Mouse (Mus musculus) brown adipose tissue, adult 24 weeks (tissue): ENCODE data around the gene Cnfn. TPM values are rescaled to one million over a fixed set of nuclear protein-coding genes. Genes with fewer than 3 reads are reported as not detected.
A peak's percentile ranks its signal among the peaks of the same experiment; 100 is the strongest.

Experiments
- H3K27ac ChIP-seq: fragments of 200-500 bp; replicated peaks from 2 replicates; pipeline ENCODE4 v1.5.1; 2012; ENCODE audit warnings: low read depth, mild to moderate bottlenecking, low read length
- H3K4me1 ChIP-seq: fragments of 200-500 bp; 2 replicates; pipeline ENCODE4 v1.6.1; 2012; ENCODE audit warnings: low read length, mixed read lengths; ENCODE audit not compliant: control insufficient read depth, insufficient read depth, insufficient read length
- H3K4me3 ChIP-seq: fragments of 200-500 bp; 2 replicates; pipeline ENCODE4 v1.5.1; 2012; ENCODE audit warnings: low read depth, mild to moderate bottlenecking, low read length, moderate library complexity; ENCODE audit not compliant: insufficient read depth
- polyA plus RNA-seq: library from polyadenylated mRNA; stranded (reverse); fragments of >200 nt; gene quantifications from 2 replicates; pipeline ENCODE4 v1.2.4, GENCODE M21; 2012; ENCODE audit not compliant: missing spikeins, insufficient read depth, insufficient read length

Cnfn gene
- polyA plus RNA-seq, 1 experiment = not detected

DNA sequence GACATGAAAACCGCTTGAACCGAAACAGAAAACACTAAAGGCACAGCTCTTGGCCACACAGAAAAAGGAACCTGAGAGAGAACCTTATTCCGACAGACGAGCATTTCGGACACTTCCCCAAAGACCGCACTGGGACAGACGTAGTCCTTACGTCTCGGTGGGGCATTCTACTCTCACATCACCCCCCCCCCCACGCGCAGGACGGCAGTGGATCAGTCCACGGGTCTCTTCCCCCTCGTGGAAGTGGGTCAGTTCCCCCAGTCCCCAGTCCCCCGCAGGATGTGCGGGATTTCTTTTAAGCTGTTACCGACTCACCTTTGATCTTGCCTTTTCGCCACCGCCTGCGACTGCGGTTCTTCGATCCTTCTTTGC lies 25.6 kb upstream of the Cnfn start:
- peaks cover 13% of the 10 kb centered on the region; the same call in 1 of the 2 replicates for H3K4me1 ChIP-seq
- peak overlapping the region; percentile 95 for H3K4me3 ChIP-seq
- H3K27ac ChIP-seq = peak overlapping the region; percentile 91

DNA sequence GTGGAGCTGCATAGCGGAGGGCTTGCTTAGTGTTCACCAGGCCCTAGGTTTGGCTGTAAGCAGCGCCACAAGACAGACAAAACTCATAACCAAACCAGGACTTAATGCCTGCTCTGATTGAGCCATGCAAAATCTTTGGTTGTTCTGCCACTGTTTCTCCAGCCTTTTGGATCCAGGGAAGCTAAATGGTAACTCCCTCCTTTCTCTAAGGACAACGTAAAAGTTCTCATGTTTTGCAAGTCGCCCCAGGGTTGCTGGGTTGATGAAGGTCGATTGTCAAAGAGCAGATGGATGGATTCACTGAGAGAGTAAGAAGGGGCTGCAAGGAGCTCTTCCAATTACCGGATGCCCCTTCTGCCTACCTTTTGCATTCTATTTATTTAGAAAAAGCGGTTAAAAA lies 25.2 kb upstream of the Cnfn start:
- peaks cover 13% of the 10 kb centered on the region; the same call in 1 of the 2 replicates for H3K4me1 ChIP-seq

DNA sequence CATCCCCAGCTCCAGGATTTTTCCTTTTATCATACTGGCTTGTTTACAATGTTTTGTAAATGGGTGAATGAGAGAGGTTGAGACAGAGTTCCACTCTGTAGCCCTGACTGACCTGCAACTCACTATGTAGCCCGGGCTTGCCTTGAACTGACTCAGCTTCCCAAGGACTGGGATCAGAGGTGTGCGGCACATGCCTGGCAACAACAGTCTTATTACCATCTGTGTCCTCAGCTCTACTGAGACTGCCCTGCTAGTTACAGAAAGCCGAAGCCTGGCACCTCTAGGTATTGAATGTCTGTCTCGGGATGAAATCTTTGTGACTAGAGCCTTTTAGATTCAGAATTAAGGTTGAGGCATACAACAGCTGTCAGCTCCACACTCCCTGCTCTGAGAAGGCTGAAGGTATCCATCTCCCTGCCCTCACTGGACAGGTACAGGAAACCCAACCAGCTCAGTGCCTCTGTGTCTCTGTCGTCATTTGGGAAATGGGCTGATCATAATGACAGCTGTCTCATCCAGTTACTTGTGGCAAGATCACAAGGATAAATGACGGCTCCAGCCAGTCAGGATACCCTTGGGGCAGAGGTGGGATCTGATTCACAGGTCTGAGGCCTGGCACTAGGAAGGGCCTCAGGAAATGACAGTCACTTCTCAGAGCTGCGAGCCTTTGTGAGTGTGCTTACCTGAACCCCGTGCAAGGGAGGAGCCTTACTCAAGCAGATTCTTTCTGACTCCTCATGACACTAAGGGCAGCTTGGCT lies 24.1 kb upstream of the Cnfn start:
- peaks cover 13% of the 10 kb centered on the region; the same call in 1 of the 2 replicates for H3K4me1 ChIP-seq
- peak overlapping the region; percentile 95 for H3K4me3 ChIP-seq
- peak overlapping the region; percentile 91 for H3K27ac ChIP-seq

More for the DNA sequence above, 25.2 kb upstream of the Cnfn start:
- Histone ChIP-seq H3K27ac (peak overlapping the region; percentile 91), H3K4me3 (peak overlapping the region; percentile 95)

DNA sequence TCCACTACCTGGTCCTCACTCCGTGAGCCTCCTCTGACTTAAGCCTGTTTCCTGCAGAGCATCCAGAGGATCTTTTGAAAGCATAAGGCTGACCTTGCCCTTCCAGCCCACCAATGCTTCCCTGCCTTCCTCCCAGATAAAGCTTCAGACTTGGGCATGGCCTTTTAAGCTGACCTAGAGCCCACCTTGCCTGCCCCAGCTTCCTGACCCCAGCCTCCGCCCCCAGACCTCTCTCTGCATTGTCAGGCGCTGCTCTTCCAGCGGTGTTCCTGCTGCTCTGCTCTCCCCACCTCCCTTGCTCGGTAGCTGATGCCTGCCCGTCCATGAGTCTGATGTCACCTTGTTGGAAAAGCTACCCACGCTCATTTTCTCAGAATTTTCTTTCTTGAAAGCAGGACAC lies 23.3 kb upstream of the Cnfn start:
- peak overlapping the region; percentile 91 for H3K27ac ChIP-seq

DNA sequence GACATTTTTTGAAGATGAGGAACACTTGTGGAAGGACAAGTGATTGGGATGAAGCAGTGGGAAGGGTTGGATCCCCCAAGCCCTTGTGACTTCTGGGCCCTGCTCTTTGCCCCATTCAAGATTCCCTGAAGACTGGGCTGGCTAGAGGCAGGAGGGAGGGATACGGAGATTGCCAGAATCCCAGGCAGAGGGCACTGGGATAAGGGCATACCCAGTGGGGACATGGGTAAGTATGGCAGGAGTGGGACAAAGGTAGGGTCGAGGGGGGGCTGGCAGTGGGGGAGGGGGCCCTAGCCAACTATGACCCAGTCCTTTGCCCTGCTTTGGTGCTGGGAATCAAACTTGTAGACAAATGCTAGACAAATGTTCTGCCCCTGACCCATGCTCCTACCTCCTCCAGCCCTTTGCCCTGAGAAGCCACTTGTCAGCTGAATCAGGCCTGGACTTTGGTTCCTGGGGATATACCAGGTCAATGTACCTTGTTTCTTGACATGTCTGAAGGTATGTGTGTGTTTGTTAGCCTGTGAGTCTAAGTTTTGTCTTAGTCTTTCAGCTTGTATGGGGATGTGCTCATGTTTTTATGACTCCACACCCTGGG lies 22.4 kb upstream of the Cnfn start:
- Histone ChIP-seq H3K4me1 (peaks cover 13% of the 10 kb centered on the region; the same call in 1 of the 2 replicates), H3K4me3 (peak overlapping the region; percentile 95), H3K27ac (peak overlapping the region; percentile 95)

More for the DNA sequence above, 23.3 kb upstream of the Cnfn start:
- Histone ChIP-seq H3K4me1 (peaks cover 13% of the 10 kb centered on the region; the same call in 1 of the 2 replicates), H3K4me3 (peak overlapping the region; percentile 95)

DNA sequence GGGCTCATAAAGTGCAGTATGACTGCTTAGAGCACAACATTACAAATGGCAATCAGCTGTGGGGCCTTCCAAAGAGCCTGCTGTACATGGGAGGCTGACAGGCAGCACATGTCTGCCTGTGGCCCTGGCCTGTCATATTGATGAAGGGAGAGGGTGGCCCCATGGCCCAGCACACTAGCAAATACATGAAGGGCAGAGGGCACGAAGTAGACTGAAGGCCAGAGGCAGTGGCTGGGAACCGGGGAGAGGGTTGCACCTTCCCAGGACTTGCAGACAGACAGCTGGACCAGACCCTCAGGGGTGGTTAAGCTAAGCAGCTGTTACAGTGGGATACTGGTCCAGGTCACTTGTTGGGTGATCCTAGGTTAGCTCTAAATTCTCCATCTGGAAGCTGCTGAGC lies 21.5 kb upstream of the Cnfn start:
- 0 out of 2 replicates have a peak, but pooled peaks cover 5% of the 10 kb centered on the region for H3K4me1 ChIP-seq
- peak overlapping the region; percentile 100 for H3K27ac ChIP-seq
- peak overlapping the region; percentile 34 for H3K4me3 ChIP-seq

DNA sequence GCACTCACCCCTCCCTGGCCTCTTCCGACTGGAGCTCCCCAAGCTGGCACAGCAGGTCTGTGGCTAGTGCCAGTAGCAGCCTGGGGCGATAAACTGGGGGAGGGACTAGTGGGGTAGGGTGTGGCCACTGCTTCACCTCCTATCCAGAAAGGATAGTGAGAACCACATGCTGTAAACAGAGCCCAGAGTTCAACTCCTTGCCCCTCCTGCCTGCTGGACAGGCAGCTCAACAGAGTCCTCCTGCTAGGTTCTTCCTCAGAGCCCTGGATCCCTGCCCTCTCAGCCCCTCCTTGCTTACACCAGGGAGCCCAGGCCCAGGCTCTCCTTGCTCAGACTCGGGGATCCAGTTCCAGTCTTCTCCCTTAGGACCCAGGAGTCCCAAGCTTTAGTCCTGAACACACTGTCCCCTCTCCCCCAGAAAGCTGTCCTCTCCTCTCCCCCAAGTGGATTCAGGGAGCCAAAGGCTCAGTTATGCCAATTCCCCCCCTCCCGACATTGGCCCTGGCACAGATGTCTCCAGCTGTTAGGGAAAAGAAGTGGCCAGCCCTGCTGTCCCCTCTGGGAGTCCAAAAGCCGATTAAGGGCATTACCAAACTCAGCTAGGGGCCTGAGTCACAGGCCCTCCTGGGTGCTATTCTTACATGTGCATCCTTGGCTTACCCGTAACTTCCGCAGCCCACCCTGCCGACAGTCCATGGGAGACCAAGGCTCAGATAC lies 20.7 kb upstream of the Cnfn start:
- 0 out of 2 replicates have a peak, but pooled peaks cover 7% of the 10 kb centered on the region for H3K4me1 ChIP-seq
- peak overlapping the region; percentile 100 for H3K27ac ChIP-seq
- peak overlapping the region; percentile 67 for H3K4me3 ChIP-seq

DNA sequence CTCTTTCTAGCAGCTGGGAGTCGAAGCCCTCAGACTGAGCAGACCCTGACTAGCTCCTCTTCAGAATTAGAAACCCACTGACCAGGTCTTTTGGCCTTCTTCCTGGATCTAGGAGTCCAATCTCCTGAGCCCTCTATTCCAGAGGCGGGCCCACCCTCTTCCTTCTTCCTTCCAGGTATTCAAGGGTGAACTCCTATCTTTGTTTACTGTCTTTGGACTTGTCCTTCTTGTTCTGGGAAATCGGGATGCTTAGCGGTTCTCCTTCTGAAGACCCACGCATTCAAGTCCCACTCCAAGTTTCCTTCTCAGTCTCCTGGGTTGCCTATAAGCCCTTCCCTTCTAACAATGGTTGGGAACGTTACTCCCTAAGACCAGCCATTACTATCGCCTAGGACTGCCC lies 19.4 kb upstream of the Cnfn start:
- Histone ChIP-seq H3K27ac (peak overlapping the region; percentile 100), H3K4me3 (peak overlapping the region; percentile 67), H3K4me1 (peaks cover 12% of the 10 kb centered on the region; the same call in 1 of the 2 replicates)

DNA sequence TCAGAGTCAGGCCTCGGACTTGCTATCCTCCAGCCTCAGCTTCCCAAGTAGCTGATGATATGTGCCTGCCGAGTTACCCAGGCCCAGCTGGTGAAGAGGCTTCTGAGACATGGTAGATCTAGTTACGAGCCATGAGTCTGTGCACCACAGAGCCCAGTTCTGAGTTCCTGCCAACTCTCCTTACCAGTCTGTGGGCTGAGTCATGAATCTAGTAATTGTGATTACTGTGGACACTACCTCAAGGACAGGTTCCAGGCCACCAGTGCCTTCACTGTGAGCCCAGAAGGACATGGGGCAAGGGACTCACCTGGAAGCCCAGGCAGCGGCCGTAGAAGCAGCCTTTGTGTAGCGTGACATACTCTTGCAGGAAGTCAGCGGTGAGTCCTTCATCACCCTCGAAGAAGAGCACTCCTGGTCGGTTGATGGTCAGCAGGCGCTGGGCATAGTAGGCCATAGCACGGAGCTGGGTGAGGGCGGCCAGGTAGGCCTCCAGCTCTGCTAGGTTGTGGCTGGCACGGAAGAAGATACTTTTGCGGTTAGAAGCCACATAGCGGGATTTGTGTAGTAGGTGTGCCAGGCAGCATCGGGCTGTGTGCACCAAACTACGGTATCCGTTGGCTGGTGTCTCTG lies 18.4 kb upstream of the Cnfn start:
- Histone ChIP-seq H3K27ac (peak overlapping the region; percentile 100), H3K4me1 (peaks cover 18% of the 10 kb centered on the region; the same call in 1 of the 2 replicates), H3K4me3 (peak overlapping the region; percentile 67)

DNA sequence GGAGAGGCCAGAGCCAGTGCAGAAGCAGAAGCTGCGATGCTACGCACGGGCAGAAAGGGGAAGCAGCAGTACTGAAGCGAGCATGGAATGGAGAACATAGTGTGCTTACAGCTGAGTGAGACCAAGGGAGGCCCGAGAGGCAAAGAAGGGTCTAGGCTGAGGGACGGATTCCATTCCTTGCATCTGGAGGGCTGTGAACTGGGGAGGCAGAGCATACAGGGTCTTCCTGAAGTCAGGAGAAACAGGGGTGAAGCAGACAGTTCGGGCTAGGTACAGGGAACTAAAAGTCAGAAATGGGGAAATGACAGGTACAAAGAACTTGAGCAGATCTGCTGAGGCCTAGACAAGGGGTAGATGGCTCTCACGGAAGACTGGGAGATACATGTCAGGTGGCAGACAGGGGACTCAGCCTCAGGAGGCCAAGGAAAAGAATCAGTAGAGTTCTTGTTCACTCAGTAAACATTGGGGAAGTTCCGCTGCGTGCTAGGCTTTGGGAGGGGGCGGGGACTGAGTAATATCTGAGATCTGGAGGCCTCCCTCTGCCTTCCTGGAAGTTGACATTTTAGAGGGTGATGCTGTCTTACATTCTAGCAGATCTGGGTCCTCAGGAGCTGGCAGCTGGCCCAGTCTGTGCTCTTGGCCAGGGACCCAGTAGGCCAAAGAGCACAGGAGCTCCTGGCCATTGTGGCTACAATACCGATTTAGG lies 16.5 kb upstream of the Cnfn start:
- Histone ChIP-seq H3K4me3 (peak overlapping the region; percentile 67), H3K4me1 (peaks cover 19% of the 10 kb centered on the region; the same call in 1 of the 2 replicates), H3K27ac (peak overlapping the region; percentile 100)

DNA sequence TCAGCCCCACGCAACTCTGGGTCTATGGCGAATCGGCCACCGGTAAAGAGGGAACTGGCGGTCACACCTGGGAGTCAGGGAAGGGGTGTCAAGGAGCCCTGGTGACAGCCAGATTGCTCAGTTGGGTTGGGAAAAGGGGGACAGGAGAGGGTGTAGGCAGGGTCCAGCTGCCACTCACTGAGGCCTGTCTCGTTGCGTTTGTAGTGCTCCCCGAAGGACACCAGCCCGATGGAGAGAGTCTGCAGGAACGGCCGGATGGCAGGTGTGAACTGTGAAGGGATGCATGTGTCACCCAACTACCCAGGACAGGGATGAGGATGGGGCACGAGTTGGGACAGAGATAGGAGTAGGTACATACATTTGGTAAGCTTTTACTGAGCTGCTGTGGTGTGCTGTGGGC lies 15.7 kb upstream of the Cnfn start:
- Histone ChIP-seq H3K4me1 (peaks cover 16% of the 10 kb centered on the region; the same call in 1 of the 2 replicates), H3K27ac (peak overlapping the region; percentile 100), H3K4me3 (peak overlapping the region; percentile 67)

DNA sequence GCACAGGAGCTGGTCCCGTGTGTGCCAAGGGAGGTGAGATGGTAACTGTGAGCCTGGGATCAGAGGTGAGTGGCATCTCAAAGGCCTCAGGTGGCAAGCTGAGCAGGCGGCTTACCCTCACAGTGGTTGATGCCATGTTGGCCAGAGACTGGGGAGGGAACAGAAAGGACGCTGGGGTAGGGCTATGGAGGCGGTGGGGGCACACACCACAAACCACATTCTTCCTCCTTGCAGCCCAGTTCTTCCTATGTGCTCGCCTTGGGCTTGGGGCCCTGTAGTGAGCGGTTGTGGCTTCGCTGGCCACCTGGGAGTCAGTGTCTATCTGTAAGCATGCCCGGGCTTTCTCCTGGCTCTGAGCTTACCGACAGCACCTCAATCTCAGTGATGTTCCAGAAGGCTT lies 15.3 kb upstream of the Cnfn start:
- Histone ChIP-seq H3K4me1 (peaks cover 16% of the 10 kb centered on the region; the same call in 1 of the 2 replicates), H3K27ac (peak overlapping the region; percentile 100), H3K4me3 (peak overlapping the region; percentile 67)

DNA sequence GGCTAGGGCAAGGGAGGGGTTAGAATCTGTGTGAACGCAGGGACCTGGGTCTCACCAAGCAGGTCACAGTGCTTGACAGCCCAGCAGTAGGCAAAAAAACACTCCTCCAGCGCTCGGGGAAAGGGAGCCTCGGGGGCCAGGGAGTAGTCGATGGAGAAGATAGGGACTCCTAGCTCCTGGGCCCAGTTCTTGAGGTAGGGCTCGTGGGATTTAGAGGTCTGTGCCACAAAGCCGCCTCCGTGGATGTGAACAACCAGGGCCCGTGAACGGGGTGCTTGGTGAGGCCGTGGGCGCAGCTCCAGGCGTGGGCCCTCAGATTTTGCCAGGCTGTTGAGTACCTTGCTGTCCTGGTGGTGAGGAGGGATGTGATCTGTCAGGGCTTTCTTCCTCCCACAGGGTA lies 14.8 kb upstream of the Cnfn start:
- peak overlapping the region; percentile 67 for H3K4me3 ChIP-seq
- H3K4me1 ChIP-seq = peaks cover 16% of the 10 kb centered on the region; the same call in 1 of the 2 replicates

DNA sequence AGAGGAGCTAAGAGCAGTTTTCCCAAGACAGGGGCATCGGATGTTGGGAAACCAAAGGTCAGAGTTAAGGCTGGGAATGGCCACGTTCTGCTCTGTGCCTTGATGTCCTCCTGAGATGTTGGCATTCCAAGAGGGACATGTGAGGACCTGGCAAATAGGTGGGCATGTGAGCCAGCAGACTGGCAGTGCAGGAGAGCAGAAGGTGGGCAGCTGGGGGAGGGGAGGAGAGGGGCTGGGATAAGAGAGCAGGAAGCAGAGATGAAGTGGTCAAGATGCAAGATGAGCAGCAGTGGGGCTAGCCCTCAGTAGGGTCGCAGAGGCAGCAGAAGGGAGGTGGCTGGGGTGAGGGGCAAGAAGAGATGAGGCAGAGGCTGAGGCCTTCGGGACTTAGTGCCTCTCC lies 14.4 kb upstream of the Cnfn start:
- Histone ChIP-seq H3K4me3 (peak overlapping the region; percentile 67), H3K27ac (peak overlapping the region; percentile 100), H3K4me1 (peaks cover 16% of the 10 kb centered on the region; the same call in 1 of the 2 replicates)

More for the DNA sequence above, 14.8 kb upstream of the Cnfn start:
- peak overlapping the region; percentile 100 for H3K27ac ChIP-seq
